ENCODE assay signal across 8 mouse cellular contexts in genomic region chr12:113156540-113156929, GRCm38 (mm10). TPM values are rescaled to one million over a fixed set of nuclear protein-coding genes. Genes with fewer than 3 reads are reported as not detected.
DNase-seq lines count a peak whose midpoint lies in the region; ATAC-seq and TF ChIP-seq lines count a peak whose summit lies in the region.

No protein-coding gene starts in this region.

- TF ChIP-seq POLR2A in bone marrow, adult 2 months (IDR thresholded peaks at IDR 0.05; ENCODE audit: borderline replicate concordance, control insufficient read depth, low read depth, low read length), result no peak

- no peaks in the 10 kb centered on the region for H3K36me3 ChIP-seq in kidney, postnatal 0 days (ENCODE audit: insufficient read depth, low read length)
- no peaks in the 10 kb centered on the region for H3K36me3 ChIP-seq in hindbrain, postnatal 0 days (ENCODE audit: insufficient read depth, low read length)
- peaks cover 12% of the 10 kb centered on the region; the same call in 1 of the 2 replicates for H3K36me3 ChIP-seq in neural tube, embryonic 12.5 days

- peak overlapping the region; percentile 40 for H3K4me3 ChIP-seq in kidney, postnatal 0 days (replicated peaks; ENCODE audit: low read depth, low read length)
- peak overlapping the region; percentile 88 for H3K4me3 ChIP-seq in bone marrow, adult 2 months (replicated peaks; ENCODE audit: control insufficient read depth, low read depth, low read length)
- H3K4me3 ChIP-seq in hindbrain, postnatal 0 days (ENCODE audit: low read length), result peak overlapping the region; percentile 60
- H3K4me3 ChIP-seq in neural tube, embryonic 12.5 days, result peak overlapping the region; percentile 58

- H3K4me2 ChIP-seq in kidney, postnatal 0 days (ENCODE audit: low read length), result peak overlapping the region; percentile 64
- peak overlapping the region; percentile 96 for H3K4me2 ChIP-seq in hindbrain, postnatal 0 days (ENCODE audit: low read depth, low read length)
- peak overlapping the region; percentile 83 for H3K4me2 ChIP-seq in neural tube, embryonic 12.5 days (replicated peaks)

- H3K9ac ChIP-seq in kidney, postnatal 0 days (ENCODE audit: low read depth, low read length), result peak overlapping the region; percentile 41; the same call in 1 of the 2 replicates
- peak overlapping the region; percentile 40 for H3K9ac ChIP-seq in hindbrain, postnatal 0 days (replicated peaks; ENCODE audit: low read length)
- H3K9ac ChIP-seq in neural tube, embryonic 12.5 days, result peak overlapping the region; percentile 57

- H3K9me3 ChIP-seq in kidney, postnatal 0 days (replicated peaks; ENCODE audit: low read length), result no peaks in the 10 kb centered on the region
- no peaks in the 10 kb centered on the region for H3K9me3 ChIP-seq in hindbrain, postnatal 0 days (ENCODE audit: low read length)
- no peaks in the 10 kb centered on the region for H3K9me3 ChIP-seq in neural tube, embryonic 12.5 days

- no peak for DNase-seq in kidney, postnatal 0 days (ENCODE audit: low spot score)
- no peak for DNase-seq in kidney, postnatal 4 days
- no peak for DNase-seq in hindbrain, postnatal 0 days (ENCODE audit: low spot score)
- no peak for DNase-seq in right cerebral cortex, postnatal 36 days (ENCODE audit: low spot score in 2 of 2)
- DNase-seq in urinary bladder, adult 2 months (ENCODE audit: low spot score), result no peak
- DNase-seq in frontal cortex, postnatal 14 days (ENCODE audit: low spot score in 2 of 2), result no peak

- peaks cover 20% of the 10 kb centered on the region; the same call in 1 of the 2 replicates for H3K4me1 ChIP-seq in kidney, postnatal 0 days (replicated peaks; ENCODE audit: insufficient read depth, low read length)
- peaks cover 3% of the 10 kb centered on the region; the same call in 1 of the 2 replicates for H3K4me1 ChIP-seq in bone marrow, adult 2 months (ENCODE audit: control insufficient read depth, insufficient read depth, low read length)
- peaks cover 15% of the 10 kb centered on the region for H3K4me1 ChIP-seq in hindbrain, postnatal 0 days (ENCODE audit: insufficient read depth, low read length)
- peaks cover 29% of the 10 kb centered on the region for H3K4me1 ChIP-seq in neural tube, embryonic 12.5 days

- under 1% methylated on average over 23 of the region's 23 CpGs for WGBS in kidney, postnatal 0 days
- WGBS in bone marrow, adult 2 months, result 1% methylated on average over 23 of the region's 23 CpGs
- WGBS in hindbrain, postnatal 0 days, result under 1% methylated on average over 23 of the region's 23 CpGs
- 0% methylated on average over 23 of the region's 23 CpGs for WGBS in neural tube, embryonic 12.5 days

- peak overlapping the region; percentile 19; the same call in 1 of the 2 replicates for H3K27ac ChIP-seq in kidney, postnatal 0 days
- H3K27ac ChIP-seq in bone marrow, adult 2 months (ENCODE audit: control insufficient read depth, insufficient read depth, low read depth, low read length, poor library complexity), result peak overlapping the region; percentile 53
- H3K27ac ChIP-seq in hindbrain, postnatal 0 days, result no peak overlapping the region
- H3K27ac ChIP-seq in neural tube, embryonic 12.5 days, result no peak overlapping the region

- no peak for TF ChIP-seq CTCF in kidney, postnatal 0 days (IDR thresholded peaks at IDR 0.05; ENCODE audit: low read depth)
- no peak for TF ChIP-seq CTCF in bone marrow, adult 2 months (IDR thresholded peaks at IDR 0.05; ENCODE audit: control insufficient read depth, insufficient read depth, low read length)
- no peak for TF ChIP-seq CTCF in hindbrain, postnatal 0 days (IDR thresholded peaks at IDR 0.05; ENCODE audit: low read depth)

- ATAC-seq in kidney, postnatal 0 days (replicated peaks; ENCODE audit: low FRiP score, low read depth), result no peak
- ATAC-seq in hindbrain, postnatal 0 days, result no peak
- no peak for ATAC-seq in neural tube, embryonic 12.5 days (ENCODE audit: low FRiP score, low read depth)

- no peaks in the 10 kb centered on the region for H3K27me3 ChIP-seq in kidney, postnatal 0 days (ENCODE audit: insufficient read depth, low read length)
- H3K27me3 ChIP-seq in hindbrain, postnatal 0 days (ENCODE audit: insufficient read depth, low read length), result no peaks in the 10 kb centered on the region
- peaks cover 23% of the 10 kb centered on the region for H3K27me3 ChIP-seq in neural tube, embryonic 12.5 days (replicated peaks)

RNA-seq across cellular contexts. Expression of gene Tedc1, which starts 0.3 kb away (rescaled TPM):
- polyA plus RNA-seq in kidney, postnatal 0 days (2015; fragmentation: Nextera tagmentation; extraction: Ambion mirVana), result 14.8 and 16.7 TPM in 2 replicates
- 7.0 and 16.0 TPM in 2 replicates for polyA plus RNA-seq in bone marrow, adult 2 months (2011; ENCODE audit: insufficient read depth, insufficient read length, low replicate concordance, missing spikeins)
- total RNA-seq in hindbrain, postnatal 0 days (2014; rRNA removed), result 13.8 and 16.6 TPM in 2 replicates
- polyA plus RNA-seq in hindbrain, postnatal 0 days (2015; fragmentation: Nextera tagmentation; extraction: Ambion mirVana), result 14.7 and 15.8 TPM in 2 replicates
- polyA plus RNA-seq in neural tube, embryonic 12.5 days (2016; fragmentation: Nextera tagmentation; extraction: Ambion mirVana), result 32.3 and 32.9 TPM in 2 replicates
- 1.3 TPM in 2 replicates for polyA plus RNA-seq in urinary bladder, adult 2 months (2012; rRNA removed)

RNA-seq across cellular contexts. Expression of gene Crip1, which starts 10.4 kb away (rescaled TPM):
- polyA plus RNA-seq in kidney, postnatal 0 days (2015; fragmentation: Nextera tagmentation; extraction: Ambion mirVana), result 350 and 357 TPM in 2 replicates
- 166 and 201 TPM in 2 replicates for polyA plus RNA-seq in bone marrow, adult 2 months (2011; ENCODE audit: insufficient read depth, insufficient read length, low replicate concordance, missing spikeins)
- total RNA-seq in hindbrain, postnatal 0 days (2014; rRNA removed), result 4.6 and 15.4 TPM in 2 replicates
- 33.0 and 35.8 TPM in 2 replicates for polyA plus RNA-seq in hindbrain, postnatal 0 days (2015; fragmentation: Nextera tagmentation; extraction: Ambion mirVana)
- polyA plus RNA-seq in neural tube, embryonic 12.5 days (2016; fragmentation: Nextera tagmentation; extraction: Ambion mirVana), result 59.9 and 65.8 TPM in 2 replicates
- 805 and 1,244 TPM in 2 replicates for polyA plus RNA-seq in urinary bladder, adult 2 months (2012; rRNA removed)

RNA-seq across cellular contexts. Expression of gene Crip2, which starts 16.5 kb away (rescaled TPM):
- polyA plus RNA-seq in kidney, postnatal 0 days (2015; fragmentation: Nextera tagmentation; extraction: Ambion mirVana), result 227 and 239 TPM in 2 replicates
- polyA plus RNA-seq in bone marrow, adult 2 months (2011; ENCODE audit: insufficient read depth, insufficient read length, low replicate concordance, missing spikeins), result 23.6 and 24.6 TPM in 2 replicates
- 138 and 152 TPM in 2 replicates for total RNA-seq in hindbrain, postnatal 0 days (2014; rRNA removed)
- 239 and 251 TPM in 2 replicates for polyA plus RNA-seq in hindbrain, postnatal 0 days (2015; fragmentation: Nextera tagmentation; extraction: Ambion mirVana)
- polyA plus RNA-seq in neural tube, embryonic 12.5 days (2016; fragmentation: Nextera tagmentation; extraction: Ambion mirVana), result 267 TPM in 2 replicates
- 303 and 339 TPM in 2 replicates for polyA plus RNA-seq in urinary bladder, adult 2 months (2012; rRNA removed)

RNA-seq across cellular contexts. Expression of gene Tmem121, which starts 29.2 kb away (rescaled TPM):
- 6.4 and 6.9 TPM in 2 replicates for polyA plus RNA-seq in kidney, postnatal 0 days (2015; fragmentation: Nextera tagmentation; extraction: Ambion mirVana)
- not detected in 2 replicates for polyA plus RNA-seq in bone marrow, adult 2 months (2011; ENCODE audit: insufficient read depth, insufficient read length, low replicate concordance, missing spikeins)
- 98.0 and 103 TPM in 2 replicates for total RNA-seq in hindbrain, postnatal 0 days (2014; rRNA removed)
- polyA plus RNA-seq in hindbrain, postnatal 0 days (2015; fragmentation: Nextera tagmentation; extraction: Ambion mirVana), result 54.8 and 55.3 TPM in 2 replicates
- polyA plus RNA-seq in neural tube, embryonic 12.5 days (2016; fragmentation: Nextera tagmentation; extraction: Ambion mirVana), result 23.5 and 28.0 TPM in 2 replicates
- polyA plus RNA-seq in urinary bladder, adult 2 months (2012; rRNA removed), result 0.69 and 0.98 TPM in 2 replicates

RNA-seq across cellular contexts. Expression of gene Mta1, which starts 58.5 kb away (rescaled TPM):
- 11.5 and 13.2 TPM in 2 replicates for polyA plus RNA-seq in kidney, postnatal 0 days (2015; fragmentation: Nextera tagmentation; extraction: Ambion mirVana)
- 17.9 and 20.9 TPM in 2 replicates for polyA plus RNA-seq in bone marrow, adult 2 months (2011; ENCODE audit: insufficient read depth, insufficient read length, low replicate concordance, missing spikeins)
- 57.6 and 65.0 TPM in 2 replicates for total RNA-seq in hindbrain, postnatal 0 days (2014; rRNA removed)
- polyA plus RNA-seq in hindbrain, postnatal 0 days (2015; fragmentation: Nextera tagmentation; extraction: Ambion mirVana), result 13.1 and 13.5 TPM in 2 replicates
- 15.8 and 19.6 TPM in 2 replicates for polyA plus RNA-seq in neural tube, embryonic 12.5 days (2016; fragmentation: Nextera tagmentation; extraction: Ambion mirVana)
- polyA plus RNA-seq in urinary bladder, adult 2 months (2012; rRNA removed), result 43.1 and 55.5 TPM in 2 replicates

Comparison
In these comparisons a context has a peak if more than half of its experiments do, and no peak if none do; other contexts are left out.
1. H3K27ac ChIP-seq: peak in kidney, postnatal 0 days (single experiment) and bone marrow, adult 2 months (single experiment); none in hindbrain, postnatal 0 days (single experiment) and neural tube, embryonic 12.5 days (single experiment).
2. Peak in every context shown above with its lines, with median percentiles within 50 percentile points of each other: H3K4me2 ChIP-seq, H3K4me3 ChIP-seq and H3K9ac ChIP-seq.